Comparison of ENCODE assay signal across 15 mouse cellular contexts in the genomic region with DNA sequence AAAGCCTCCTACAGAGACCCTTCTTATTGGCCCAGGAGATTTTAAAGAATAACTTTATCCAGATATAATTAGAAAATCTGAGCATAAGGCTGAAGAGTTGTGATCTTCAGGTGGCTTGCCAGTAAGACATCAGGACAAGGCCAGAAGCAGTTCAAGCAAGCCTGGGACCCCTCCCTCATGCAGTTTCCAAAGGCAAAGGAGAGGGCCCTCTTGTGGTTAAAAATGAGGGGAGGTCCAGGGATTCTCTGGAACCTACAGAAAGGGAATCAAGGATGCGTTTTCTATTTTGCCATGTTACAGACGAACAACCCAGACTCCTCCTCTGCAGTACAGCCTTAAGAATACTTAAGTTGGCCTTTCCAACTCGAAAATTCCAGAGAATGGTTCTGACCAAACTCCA.
DNase-seq lines count a peak whose midpoint lies in the region; TF ChIP-seq lines count a peak whose summit lies in the region.
"Had no signal": no experiment of that assay in that cellular context is flagged by ENCODE, and none has a peak within 500 bp of the region (broad histone marks: within the 10 kb centered on the region; RNA-seq: fewer than 3 reads in every experiment).

No protein-coding gene starts in this region.

- H3K4me1 ChIP-seq in ES-Bruce4 (ENCODE audit: control insufficient read depth, insufficient read depth, low read length), result peaks cover 3% of the 10 kb centered on the region

- H3K27ac ChIP-seq in gastrocnemius, adult 2 months, result no peak overlapping the region
- no peak overlapping the region for H3K27ac ChIP-seq in left cerebral cortex, adult 2 months
- no peak overlapping the region for H3K27ac ChIP-seq in ES-Bruce4 (ENCODE audit: insufficient read depth, low read length)
- H3K27ac ChIP-seq: embryonic facial prominence, embryonic 13.5 days; forebrain, embryonic 12.5 days; limb, embryonic 10.5 days had no signal

- H3K4me3 ChIP-seq in gastrocnemius, adult 2 months, result no peak overlapping the region
- no peak overlapping the region for H3K4me3 ChIP-seq in left cerebral cortex, adult 2 months
- H3K4me3 ChIP-seq in ES-Bruce4 (ENCODE audit: low read depth, low read length), result no peak overlapping the region
- H3K4me3 ChIP-seq: embryonic facial prominence, embryonic 13.5 days; forebrain, embryonic 12.5 days; limb, embryonic 10.5 days had no signal

- no peak for DNase-seq in gastrocnemius, adult 2 months
- DNase-seq in gastrocnemius, postnatal 14 days, result no peak
- no peak for DNase-seq in left cerebral cortex, adult 2 months (ENCODE audit: extremely low spot score in 1 of 2, low spot score in 2 of 2)
- DNase-seq in left cerebral cortex, adult 9 months (ENCODE audit: low spot score in 2 of 2), result no peak
- peak; percentile 63 for DNase-seq in embryo, embryonic 10.5 days (ENCODE audit: low spot score)
- DNase-seq in spleen, adult 18-20 months, result no peak
- DNase-seq in kidney, postnatal 25 days, result no peak
- DNase-seq: B cell, adult 2 months; cerebellum, adult 8-10 months; kidney, adult 8-10 months; thymus, adult 18-20 months had no signal

- intact Hi-C loops in gastrocnemius, adult 2 months (cut with DNase I), result no loop called here
- intact Hi-C loops in gastrocnemius, postnatal 14 days (cut with DNase I; ENCODE audit: low total_unique reads), result loop anchor here (10.0 kb wide), 1 partner anchor 47 kb away; no protein-coding TSS in a partner anchor
- intact Hi-C loops in left cerebral cortex, adult 2 months (cut with DNase I), result no loop called here

- no peaks in the 10 kb centered on the region for H3K27me3 ChIP-seq in ES-Bruce4 (ENCODE audit: control insufficient read depth, insufficient read depth, low read length, poor library complexity, severe bottlenecking)
- H3K27me3 ChIP-seq: embryonic facial prominence, embryonic 13.5 days; forebrain, embryonic 12.5 days had no signal

- H3K36me3 ChIP-seq in ES-Bruce4 (ENCODE audit: control insufficient read depth, insufficient read depth, low read length, poor library complexity, severe bottlenecking), result no peaks in the 10 kb centered on the region
- H3K36me3 ChIP-seq: embryonic facial prominence, embryonic 13.5 days; forebrain, embryonic 12.5 days; limb, embryonic 10.5 days had no signal

- peak; percentile 37 for TF ChIP-seq CTCF in gastrocnemius, adult 2 months (IDR thresholded peaks at IDR 0.05)
- peak; percentile 21 for TF ChIP-seq CTCF in left cerebral cortex, adult 2 months (IDR thresholded peaks at IDR 0.05)
- TF ChIP-seq CTCF in ES-Bruce4 (IDR thresholded peaks at IDR 0.05; ENCODE audit: low read depth, low read length), result peak; percentile 51

- no peak for TF ChIP-seq EP300 in ES-Bruce4 (IDR thresholded peaks at IDR 0.05; ENCODE audit: insufficient read depth, low read depth, low read length)

- no peaks in the 10 kb centered on the region for H3K9me3 ChIP-seq in ES-Bruce4 (replicated peaks; ENCODE audit: control insufficient read depth, insufficient read depth, low read length, poor library complexity, severe bottlenecking)
- H3K9me3 ChIP-seq: embryonic facial prominence, embryonic 13.5 days; forebrain, embryonic 12.5 days; limb, embryonic 10.5 days had no signal

- H3K9ac ChIP-seq in ES-Bruce4 (ENCODE audit: low read depth, poor library complexity, severe bottlenecking), result no peak overlapping the region
- H3K9ac ChIP-seq: embryonic facial prominence, embryonic 13.5 days; forebrain, embryonic 12.5 days had no signal

- no peak for TF ChIP-seq POLR2A in ES-Bruce4 (IDR thresholded peaks at IDR 0.05; ENCODE audit: insufficient read depth, low read length)
